Mouse (Mus musculus) CH12.LX (cell line): Measurements from ENCODE around the gene Arih2. TPM values are rescaled to one million over a fixed set of nuclear protein-coding genes. Genes with fewer than 3 reads are reported as not detected.

Experiments used
- DNase-seq: peaks from one replicate; pipeline ENCODE4 v3.0.0-alpha.2; 2013; ENCODE audit errors: extremely low read depth
- H3K27ac ChIP-seq: 2 replicates; pipeline ENCODE4 v1.5.1; 2012; ENCODE audit warnings: low read depth, mild to moderate bottlenecking, control low read depth, moderate library complexity; ENCODE audit not compliant: insufficient read depth
- H3K27me3 ChIP-seq: replicated peaks from 2 replicates; pipeline ENCODE3; 2012; ENCODE audit warnings: inconsistent platforms
- H3K36me3 ChIP-seq, 2 experiments: replicated peaks in 1 of 2; 2 replicates each; pipeline versions ENCODE3 to v1.6.1; 2012; ENCODE audit warnings: inconsistent platforms in 1 of 2, low read length in 1 of 2, mild to moderate bottlenecking in 1 of 2, mixed read lengths in 1 of 2, moderate library complexity in 1 of 2; ENCODE audit not compliant: control insufficient read depth in 1 of 2, insufficient read depth in 1 of 2
- H3K4me1 ChIP-seq, 2 experiments: 2 replicates each; pipeline ENCODE4 v1.6.1; 2012; ENCODE audit warnings: inconsistent platforms in 1 of 2, moderate library complexity in 1 of 2; ENCODE audit not compliant: insufficient read depth in 2 of 2, control insufficient read depth in 1 of 2
- H3K4me2 ChIP-seq: 2 replicates; pipeline ENCODE4 v1.6.1; 2012; ENCODE audit warnings: low read depth, mild to moderate bottlenecking, control low read depth; ENCODE audit not compliant: poor library complexity, insufficient read depth, severe bottlenecking
- H3K4me3 ChIP-seq, 3 experiments: fragments of 150-350 bp in 1 of 3; sonication (generic) in 1 of 3; replicated peaks in 1 of 3; 2 replicates each; pipeline versions ENCODE3 to v1.5.1; 2011 to 2012; ENCODE audit warnings: low read depth in 2 of 3, low read length in 2 of 3, mild to moderate bottlenecking in 2 of 3, moderate library complexity in 2 of 3, control low read depth in 1 of 3, improper control_type of control experiment in 1 of 3, inconsistent platforms in 1 of 3, mixed read lengths in 1 of 3; ENCODE audit not compliant: poor library complexity in 1 of 3
- H3K79me2 ChIP-seq: replicated peaks from 2 replicates; pipeline ENCODE4 v1.6.1; 2012; ENCODE audit warnings: mild to moderate bottlenecking, moderate library complexity; ENCODE audit not compliant: control insufficient read depth, poor library complexity, insufficient read depth, severe bottlenecking; ENCODE audit errors: extremely low read depth
- H3K9ac ChIP-seq: 2 replicates; pipeline ENCODE4 v1.6.1; 2012; ENCODE audit warnings: low read depth, mild to moderate bottlenecking, control low read depth, moderate library complexity; ENCODE audit not compliant: insufficient read depth
- H3K9me3 ChIP-seq: replicated peaks from 2 replicates; pipeline ENCODE3; 2012; ENCODE audit warnings: low read length, inconsistent platforms, mixed read lengths
- CHD2 ChIP-seq: IDR thresholded peaks from 2 replicates; pipeline ENCODE4 v1.6.1; 2011; ENCODE audit warnings: low read length, improper control_type of control experiment
- CTCF ChIP-seq, 2 experiments: IDR thresholded peaks in 1 of 2; conservative IDR thresholded peaks in 1 of 2; 2 replicates each; pipeline ENCODE4 v1.5.1; 2011 to 2012; ENCODE audit warnings: low read depth in 2 of 2, low read length in 2 of 2, improper control_type of control experiment in 1 of 2, inconsistent platforms in 1 of 2, mild to moderate bottlenecking in 1 of 2, moderate library complexity in 1 of 2
- E2F4 ChIP-seq: IDR thresholded peaks from 2 replicates; pipeline ENCODE4 v1.6.1; 2011; ENCODE audit warnings: low read depth, low read length, improper control_type of control experiment; ENCODE audit not compliant: insufficient replicate concordance
- EP300 ChIP-seq: IDR thresholded peaks from 2 replicates; pipeline ENCODE4 v1.6.1; 2011; ENCODE audit warnings: low read length, improper control_type of control experiment
- ETS1 ChIP-seq: conservative IDR thresholded peaks from 2 replicates; pipeline ENCODE4 v1.6.1; 2012; ENCODE audit warnings: low read depth, mild to moderate bottlenecking, inconsistent platforms, low read length, improper control_type of control experiment, moderate library complexity
- GABPA ChIP-seq: IDR thresholded peaks from 2 replicates; pipeline ENCODE4 v1.6.1; 2012; ENCODE audit warnings: low read depth, low read length, improper control_type of control experiment, inconsistent platforms; ENCODE audit not compliant: insufficient replicate concordance
- IRF4 ChIP-seq: IDR thresholded peaks from 2 replicates; pipeline ENCODE4 v1.6.1; 2014; ENCODE audit warnings: low read depth, mild to moderate bottlenecking, inconsistent platforms, low read length, improper control_type of control experiment
- JUN ChIP-seq: IDR thresholded peaks from 2 replicates; pipeline ENCODE4 v1.6.1; 2011; ENCODE audit warnings: low read depth, mild to moderate bottlenecking, low read length, improper control_type of control experiment, moderate library complexity; ENCODE audit not compliant: insufficient read depth
- JUND ChIP-seq: conservative IDR thresholded peaks from 2 replicates; pipeline ENCODE4 v1.6.1; 2011; ENCODE audit warnings: low read depth, low read length, improper control_type of control experiment
- KAT2A ChIP-seq: IDR thresholded peaks from 2 replicates; pipeline ENCODE4 v1.6.1; 2012; ENCODE audit warnings: low read length, improper control_type of control experiment, inconsistent platforms; ENCODE audit not compliant: insufficient replicate concordance
- MAZ ChIP-seq: IDR thresholded peaks from 2 replicates; pipeline ENCODE4 v1.6.1; 2012; ENCODE audit warnings: low read depth, mild to moderate bottlenecking, inconsistent platforms, low read length, improper control_type of control experiment, moderate library complexity
- MEF2A ChIP-seq: IDR thresholded peaks from 2 replicates; pipeline ENCODE4 v1.6.1; 2014; ENCODE audit warnings: low read depth, mild to moderate bottlenecking, inconsistent platforms, low read length, improper control_type of control experiment, borderline replicate concordance
- MXI1 ChIP-seq: IDR thresholded peaks from 2 replicates; pipeline ENCODE4 v1.6.1; 2011; ENCODE audit warnings: mild to moderate bottlenecking, low read depth, low read length, improper control_type of control experiment
- MYC ChIP-seq: IDR thresholded peaks from 2 replicates; pipeline ENCODE4 v1.6.1; 2011; ENCODE audit warnings: low read depth, mild to moderate bottlenecking, improper control_type of control experiment, low read length
- NELFE ChIP-seq: IDR thresholded peaks from 2 replicates; pipeline ENCODE4 v1.6.1; 2011; ENCODE audit warnings: low read depth, low read length, improper control_type of control experiment
- NRF1 ChIP-seq: IDR thresholded peaks from 2 replicates; pipeline ENCODE4 v1.6.1; 2014; ENCODE audit warnings: low read depth, mild to moderate bottlenecking, inconsistent platforms, low read length, improper control_type of control experiment, moderate library complexity
- PAX5 ChIP-seq: IDR thresholded peaks from 2 replicates; pipeline ENCODE4 v1.6.1; 2012; ENCODE audit warnings: low read length, inconsistent platforms, mixed read lengths
- POLR2A ChIP-seq: IDR thresholded peaks from 2 replicates; pipeline ENCODE4 v1.6.1; 2011; ENCODE audit warnings: low read depth, mild to moderate bottlenecking, improper control_type of control experiment, low read length
- POLR2AphosphoS2 ChIP-seq: IDR thresholded peaks from 2 replicates; pipeline ENCODE4 v1.6.1; 2011; ENCODE audit warnings: low read depth, low read length, improper control_type of control experiment
- RCOR1 ChIP-seq: conservative IDR thresholded peaks from 2 replicates; pipeline ENCODE4 v1.6.1; 2012; ENCODE audit warnings: low read depth, mild to moderate bottlenecking, inconsistent platforms, low read length, improper control_type of control experiment
- SIN3A ChIP-seq: IDR thresholded peaks from 2 replicates; pipeline ENCODE4 v1.6.1; 2012; ENCODE audit warnings: low read length, improper control_type of control experiment, inconsistent platforms
- TBP ChIP-seq: conservative IDR thresholded peaks from 2 replicates; pipeline ENCODE4 v1.6.1; 2011; ENCODE audit warnings: low read depth, low read length, improper control_type of control experiment
- TCF12 ChIP-seq: IDR thresholded peaks from 2 replicates; pipeline ENCODE4 v1.6.1; 2014; ENCODE audit warnings: low read depth, mild to moderate bottlenecking, inconsistent platforms, low read length, improper control_type of control experiment
- USF1 ChIP-seq: IDR thresholded peaks from 2 replicates; pipeline ENCODE4 v1.6.1; 2014; ENCODE audit warnings: low read depth, mild to moderate bottlenecking, inconsistent platforms, low read length, improper control_type of control experiment
- USF2 ChIP-seq: conservative IDR thresholded peaks from 2 replicates; pipeline ENCODE4 v1.6.1; 2011; ENCODE audit warnings: low read depth, low read length, improper control_type of control experiment
- ZC3H11A ChIP-seq: IDR thresholded peaks from 2 replicates; pipeline ENCODE4 v1.6.1; 2012; ENCODE audit warnings: low read depth, mild to moderate bottlenecking, inconsistent platforms, low read length, improper control_type of control experiment
- ZKSCAN1 ChIP-seq: IDR thresholded peaks from 2 replicates; pipeline ENCODE4 v1.6.1; 2012; ENCODE audit warnings: low read depth, inconsistent platforms, low read length, improper control_type of control experiment, borderline replicate concordance
- ZMIZ1 ChIP-seq: IDR thresholded peaks from 2 replicates; pipeline ENCODE4 v1.6.1; 2012; ENCODE audit warnings: low read depth, mild to moderate bottlenecking, inconsistent platforms, low read length, improper control_type of control experiment
- dilution Hi-C: fragments of 300-500 bp; cut with MboI; formaldehyde crosslinking; loops from 2 replicates; pipeline ENCODE4 v1.14.3; 2020; ENCODE audit warnings: low sequenced_read_pairs; ENCODE audit not compliant: extremely low pct_unique_long_range_greater_than_20kb, extremely low pct_ligation_motif_present
- in situ Hi-C: fragments of 300-500 bp; cut with MboI; formaldehyde crosslinking; loops from 3 replicates; pipeline ENCODE4 v1.14.3; 2019; ENCODE audit warnings: low sequenced_read_pairs, low pct_ligation_motif_present, low pct_unique_long_range_greater_than_20kb, mixed read lengths
- polyA plus RNA-seq: library from polyadenylated mRNA; unstranded; fragments of >175 nt; gene quantifications from 2 replicates; pipeline ENCODE4 v1.2.1, GENCODE M21; 2012; ENCODE audit warnings: low read depth; ENCODE audit not compliant: insufficient read length
- total RNA-seq, 2 experiments: library from RNA; depleted of rRNA; stranded (reverse); fragments of 300-350 nt in 1 of 2; fragments of >200 nt in 1 of 2; gene quantifications; 2 replicates each; pipeline ENCODE4 v1.2.3; 2012 to 2014

Gene Arih2
- total and polyA plus RNA-seq, 3 experiments, result 29.0 to 35.3 (median 33.5) TPM

GRCm38 (mm10) chr9:108617301-108617700, 31.9 kb downstream of the Arih2 start:
- Histone ChIP-seq H3K27me3 (no peaks in the 10 kb centered on the region), H3K4me2 (no peak overlapping the region), H3K9ac (no peak overlapping the region), H3K4me1 (no peaks in the 10 kb centered on the region), H3K36me3 (peaks cover 49 to 79% of the 10 kb centered on the region in 2 experiments), H3K9me3 (no peaks in the 10 kb centered on the region), H3K27ac (no peak overlapping the region), H3K79me2 (no peaks in the 10 kb centered on the region; the same call in none of the 2 replicates), H3K4me3 (no peak overlapping the region)
- DNase-seq, result no peak
- TF ChIP-seq NELFE (no peak), JUND (no peak), PAX5 (no peak), RCOR1 (no peak), EP300 (no peak), E2F4 (no peak), MXI1 (no peak), GABPA (no peak), ZMIZ1 (no peak), POLR2AphosphoS2 (no peak), ETS1 (no peak), MAZ (no peak), USF2 (no peak), SIN3A (no peak), USF1 (no peak)
- dilution Hi-C loops (no loop called here), in situ Hi-C loops (no loop called here)

DNA sequence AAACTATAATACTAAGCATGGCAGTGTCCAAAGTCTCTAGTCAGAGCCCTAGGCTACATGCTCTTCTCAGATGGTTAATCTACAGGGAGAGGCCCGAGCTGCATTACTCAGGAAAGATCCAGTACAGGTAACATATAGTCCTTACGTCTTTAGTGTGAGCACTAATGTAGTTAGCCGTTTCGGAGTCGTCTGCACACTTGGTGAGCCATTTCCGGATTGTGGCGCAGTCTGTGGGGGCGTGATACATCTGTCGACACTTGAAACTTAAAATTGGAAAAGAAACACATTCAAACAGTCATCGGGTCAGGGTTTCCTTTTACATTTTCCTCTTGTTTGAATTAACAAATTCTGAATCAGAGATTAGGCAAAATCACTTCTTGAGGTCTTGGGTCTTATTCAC, 37.7 kb downstream of the Arih2 start:
- dilution Hi-C loops, result no loop called here
- DNase-seq, result no peak
- Histone ChIP-seq H3K27me3 (no peaks in the 10 kb centered on the region), H3K4me1 (peaks cover 0 to 6% of the 10 kb centered on the region in 2 experiments; a peak in 1 of 4 replicates), H3K79me2 (no peaks in the 10 kb centered on the region), H3K36me3 (peaks cover 64 to 94% of the 10 kb centered on the region in 2 experiments), H3K4me3 (no peak overlapping the region), H3K4me2 (no peak overlapping the region), H3K9me3 (no peaks in the 10 kb centered on the region), H3K27ac (no peak overlapping the region), H3K9ac (no peak overlapping the region)
- TF ChIP-seq MXI1, result no peak
- TF ChIP-seq TCF12, result no peak
- no peak for TF ChIP-seq POLR2A
- TF ChIP-seq PAX5, result no peak
- no peak for TF ChIP-seq ETS1
- TF ChIP-seq CTCF (conservative IDR thresholded peaks at IDR 0.05 in 1 of 2, IDR thresholded peaks at IDR 0.05 in 1 of 2; ENCODE audit: low read depth in 2 of 2, low read length in 2 of 2), result no peak
- TF ChIP-seq ZC3H11A, result no peak
- no peak for TF ChIP-seq USF2
- no peak for TF ChIP-seq JUN
- TF ChIP-seq IRF4, result no peak
- TF ChIP-seq ZKSCAN1, result no peak
- TF ChIP-seq RCOR1, result no peak
- TF ChIP-seq MEF2A, result no peak
- no peak for TF ChIP-seq MYC
- TF ChIP-seq CHD2, result no peak
- TF ChIP-seq NRF1, result no peak
- no peak for TF ChIP-seq MAZ
- TF ChIP-seq TBP, result no peak
- TF ChIP-seq KAT2A, result no peak
- in situ Hi-C loops, result no loop called here
